Mouse (Mus musculus) testis, adult 2 months (tissue): Measurements from ENCODE around the gene Elp5.

Experiments
- CTCF ChIP-seq: fragments of 200-500 bp; IDR thresholded peaks from 2 replicates; pipeline ENCODE4 v1.5.1; 2012; ENCODE audit warnings: low read depth, mild to moderate bottlenecking, inconsistent platforms, low read length, moderate library complexity; ENCODE audit not compliant: control insufficient read depth, insufficient read depth, insufficient replicate concordance
- POLR2A ChIP-seq: fragments of 200-500 bp; IDR thresholded peaks from 2 replicates; pipeline ENCODE4 v1.6.1; 2012; ENCODE audit warnings: low read depth, mild to moderate bottlenecking, inconsistent platforms, low read length, moderate library complexity; ENCODE audit not compliant: control insufficient read depth

DNA sequence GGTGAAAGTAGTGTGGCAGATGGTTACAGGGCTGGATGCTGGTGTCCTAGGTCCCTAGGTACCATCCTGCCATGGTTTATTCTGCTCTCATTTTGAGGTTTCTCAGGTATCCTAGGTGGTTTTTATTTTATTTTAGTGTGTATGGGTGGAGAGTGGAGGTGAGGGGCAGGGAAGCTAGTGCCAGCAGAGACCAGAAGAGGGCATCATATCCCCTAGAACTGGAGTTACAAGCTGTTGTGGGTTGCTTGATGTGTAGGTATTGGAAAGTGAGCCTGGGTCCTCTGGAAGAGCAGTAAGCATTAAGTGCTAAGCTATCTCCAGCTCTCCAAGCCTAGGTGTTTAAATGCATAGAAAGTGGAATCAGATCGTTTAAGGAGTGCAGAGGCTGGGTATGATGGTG lies 30.0 kb downstream of the Elp5 start:
- TF ChIP-seq POLR2A (no peak), CTCF (no peak)
